Mouse (Mus musculus) testis, postnatal 10 days (tissue): ENCODE measurements around the gene Arfip2.

ENCODE experiments used
- DNase-seq: peaks from one replicate; pipeline ENCODE4 v3.0.0; 2021; ENCODE audit warnings: low spot score

The Arfip2 gene

DNA sequence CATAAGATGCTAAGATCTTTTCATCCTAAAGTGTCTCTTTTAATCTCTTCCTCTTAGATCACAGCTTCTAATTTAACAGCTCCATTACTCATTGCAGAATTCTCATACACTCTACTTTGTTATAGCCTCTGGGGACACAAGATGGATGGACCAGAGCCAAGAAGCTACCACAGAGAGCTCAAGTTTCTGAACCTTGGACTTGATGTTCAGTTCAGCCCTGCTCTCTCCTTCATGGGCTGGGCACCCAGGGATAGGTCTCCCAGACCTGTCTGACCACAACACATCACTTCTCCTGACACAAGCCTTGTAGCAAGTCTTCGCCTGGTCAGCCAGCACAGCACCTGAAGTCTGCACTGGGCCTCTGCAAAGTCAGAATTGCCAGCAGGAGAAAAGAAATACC, 25.8 kb downstream of the Arfip2 start:
- no peak for DNase-seq

- DNase-seq: no peak
Observed at GRCm38 (mm10) chr7:105611767-105612166, 28.4 kb downstream of the Arfip2 start.

GRCm38 (mm10) chr7:105608467-105608866, 31.7 kb downstream of the Arfip2 start:
- DNase-seq: no peak

DNA sequence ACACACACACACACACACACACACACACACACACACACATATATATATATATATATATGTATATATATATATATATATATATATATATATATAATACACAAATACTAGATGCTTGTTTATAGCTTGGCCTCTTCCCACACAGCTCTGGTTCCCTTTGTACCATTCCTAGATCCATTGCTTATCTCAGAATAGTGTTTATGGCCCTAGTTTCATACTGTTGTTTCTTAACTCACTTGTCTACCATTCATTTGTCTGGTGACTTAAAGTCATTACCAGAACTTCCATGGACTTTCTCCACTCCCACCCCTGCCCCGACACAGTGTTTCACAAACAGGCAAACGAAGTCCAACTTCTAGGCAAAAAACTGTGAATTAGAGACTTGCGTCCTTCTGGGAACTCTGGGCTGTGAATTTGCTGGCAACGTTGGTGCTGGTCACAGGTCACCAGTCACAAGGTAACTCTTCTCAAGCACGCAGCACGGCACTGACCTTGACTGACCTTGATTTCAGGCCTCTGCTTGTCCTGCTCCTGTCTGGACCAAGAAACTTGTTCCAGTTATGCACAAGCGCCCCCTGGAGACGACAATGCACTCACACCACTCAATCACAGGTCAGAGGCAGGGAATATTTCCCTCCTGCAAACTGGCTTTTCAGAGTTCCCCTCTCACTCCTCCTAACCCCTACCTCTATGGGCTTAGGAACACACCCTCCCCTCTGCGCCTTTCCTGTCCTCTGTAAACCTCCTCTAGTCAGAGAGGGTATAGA, 37.2 kb downstream of the Arfip2 start:
- peak; percentile 85 for DNase-seq

- no peak for DNase-seq
Observed at GRCm38 (mm10) chr7:105590097-105590496, 50.1 kb downstream of the Arfip2 start.

DNA sequence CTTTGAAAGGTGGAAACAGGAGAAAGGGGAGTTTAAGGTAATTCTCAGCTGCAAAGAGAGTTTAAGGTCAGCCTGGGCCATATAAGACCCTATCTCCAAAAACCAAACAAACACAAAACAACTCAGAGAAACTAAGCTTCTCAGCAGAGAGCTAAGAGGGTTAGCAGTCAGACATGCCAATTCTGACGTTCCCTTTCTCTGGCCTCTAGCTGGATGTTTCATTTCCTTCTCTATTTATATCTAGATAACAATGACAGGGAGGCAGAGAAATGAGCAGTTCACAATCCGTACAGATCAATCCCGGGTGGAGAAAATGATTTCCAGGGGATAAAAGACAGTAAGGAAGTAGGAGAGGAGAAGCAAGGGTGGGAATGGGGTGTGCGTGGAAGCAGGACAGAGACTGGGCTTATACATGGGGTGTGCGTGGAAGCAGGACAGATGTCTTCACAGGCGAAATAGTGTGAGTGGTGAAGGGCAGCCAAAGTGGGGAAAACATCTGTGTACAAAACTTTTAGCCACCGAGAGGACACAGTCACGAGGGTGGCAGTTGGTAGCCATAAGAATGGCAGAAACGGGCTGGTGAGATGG, 51.8 kb downstream of the Arfip2 start:
- no peak for DNase-seq
